Mouse (Mus musculus) stomach, postnatal 0 days (tissue): ENCODE measurements around the gene Hspe1. TPM values are rescaled to one million over a fixed set of nuclear protein-coding genes. Genes with fewer than 3 reads are reported as not detected.

Source experiments
- ATAC-seq: fragments of 200-750 bp; cut with Nextera tagmentation; 2 replicates; pipeline ENCODE4 v1.8.0; 2017; ENCODE audit not compliant: low FRiP score, low TSS enrichment
- DNase-seq: peaks from one replicate; pipeline ENCODE4 v3.0.0-alpha.2; 2016; ENCODE audit warnings: low spot score
- H3K27ac ChIP-seq: fragments of 300-500 bp; sonication (generic); replicated peaks from 2 replicates; pipeline ENCODE4 v1.5.1; 2014; ENCODE audit warnings: mild to moderate bottlenecking, control low read depth
- H3K27me3 ChIP-seq: fragments of 300-500 bp; sonication (generic); 2 replicates; pipeline ENCODE4 v1.6.1; 2014; ENCODE audit warnings: low read length; ENCODE audit not compliant: control insufficient read depth, insufficient read depth
- H3K36me3 ChIP-seq: fragments of 300-500 bp; sonication (generic); 2 replicates; pipeline ENCODE4 v1.6.1; 2014; ENCODE audit warnings: low read length, mixed read lengths; ENCODE audit not compliant: control insufficient read depth, insufficient read depth
- H3K4me1 ChIP-seq: fragments of 300-500 bp; sonication (generic); replicated peaks from 2 replicates; pipeline ENCODE4 v1.6.1; 2014; ENCODE audit warnings: antibody characterized with exemption; ENCODE audit not compliant: control insufficient read depth, insufficient read depth
- H3K4me2 ChIP-seq: fragments of 300-500 bp; sonication (generic); replicated peaks from 2 replicates; pipeline ENCODE4 v1.6.1; 2014; ENCODE audit warnings: low read depth, mild to moderate bottlenecking, control low read depth, moderate library complexity
- H3K4me3 ChIP-seq: fragments of 300-500 bp; sonication (generic); 2 replicates; pipeline ENCODE4 v1.5.1; 2014; ENCODE audit warnings: low read depth, low read length, control low read depth
- H3K9ac ChIP-seq: fragments of 300-500 bp; sonication (generic); 2 replicates; pipeline ENCODE4 v1.6.1; 2014; ENCODE audit warnings: mild to moderate bottlenecking, low read length, control low read depth, mixed read lengths
- H3K9me3 ChIP-seq: fragments of 300-500 bp; sonication (generic); 2 replicates; pipeline ENCODE4 v1.6.1; 2016; ENCODE audit warnings: low read length; ENCODE audit not compliant: control insufficient read depth
- CTCF ChIP-seq: IDR thresholded peaks from 2 replicates; pipeline ENCODE4 v1.5.1; 2016; ENCODE audit warnings: antibody characterized with exemption, low read depth, mild to moderate bottlenecking, moderate library complexity
- EP300 ChIP-seq: optimal IDR thresholded peaks from 2 replicates; pipeline ENCODE3; 2016; ENCODE audit warnings: antibody characterized with exemption
- WGBS: fragments of 180-500 bp; shearing (Covaris S2); extraction: QIAGEN DNeasy Blood & Tissue Kit; methylation state at CpG from one replicate; pipeline ENCODE4 v1.1.7; 2014; 5-methylcytosine and 5-hydroxymethylcytosine counted together
- polyA plus RNA-seq: library from polyadenylated mRNA; unstranded; fragments of >200 nt; fragmentation: Nextera tagmentation; extraction: Ambion mirVana; gene quantifications from 2 replicates; pipeline ENCODE4 v1.2.1, GENCODE M21; 2015

Hspe1 gene
- polyA plus RNA-seq, 1 experiment from 2014 or later = 324 TPM

- Histone ChIP-seq H3K4me3 (no peak overlapping the region), H3K27me3 (no peaks in the 10 kb centered on the region), H3K4me2 (no peak overlapping the region), H3K36me3 (0 out of 2 replicates have a peak, but pooled peaks cover 7% of the 10 kb centered on the region), H3K9ac (no peak overlapping the region), H3K27ac (no peak overlapping the region), H3K4me1 (no peaks in the 10 kb centered on the region), H3K9me3 (no peaks in the 10 kb centered on the region)
- TF ChIP-seq EP300 (no peak), CTCF (no peak)
- ATAC-seq (no peak), DNase-seq (no peak)
- WGBS = 92% methylated on average over 2 of the region's 2 CpGs
Measured at GRCm38 (mm10) chr1:55076849-55077516, 10.9 kb upstream of the Hspe1 start.

GRCm38 (mm10) chr1:55079677-55080076, 8.3 kb upstream of the Hspe1 start:
- H3K4me3 ChIP-seq = no peak overlapping the region
- ATAC-seq = no peak
- DNase-seq = no peak
- no peaks in the 10 kb centered on the region for H3K9me3 ChIP-seq
- H3K4me1 ChIP-seq = no peaks in the 10 kb centered on the region
- H3K9ac ChIP-seq = no peak overlapping the region
- no peak overlapping the region for H3K27ac ChIP-seq
- no peaks in the 10 kb centered on the region for H3K27me3 ChIP-seq
- 92% methylated on average over 4 of the region's 4 CpGs for WGBS
- no peak for TF ChIP-seq EP300
- no peak for TF ChIP-seq CTCF
- no peak overlapping the region for H3K4me2 ChIP-seq
- peaks cover 22% of the 10 kb centered on the region for H3K36me3 ChIP-seq

GRCm38 (mm10) chr1:55082106-55082505, 5.8 kb upstream of the Hspe1 start:
- TF ChIP-seq EP300 (no peak), CTCF (peak; percentile 48)

GRCm38 (mm10) chr1:55085781-55086366, 2.1 kb upstream of the Hspe1 start:
- H3K4me3 ChIP-seq = no peak overlapping the region; the same call in 1 of the 2 replicates
- no peak for ATAC-seq
- no peak for DNase-seq
- H3K9ac ChIP-seq = no peak overlapping the region
- peak; percentile 31; the same call in 1 of the 2 replicates for TF ChIP-seq CTCF
- TF ChIP-seq EP300 = no peak
- no peaks in the 10 kb centered on the region for H3K9me3 ChIP-seq
- H3K27me3 ChIP-seq = no peaks in the 10 kb centered on the region
- peak overlapping the region; percentile 87 for H3K4me2 ChIP-seq
- H3K36me3 ChIP-seq = peaks cover 19% of the 10 kb centered on the region
- H3K27ac ChIP-seq = no peak overlapping the region
- WGBS = 53% methylated on average over 7 of the region's 7 CpGs
- H3K4me1 ChIP-seq = 0 out of 2 replicates have a peak, but pooled peaks cover 4% of the 10 kb centered on the region

More at GRCm38 (mm10) chr1:55082106-55082505, 5.8 kb upstream of the Hspe1 start:
- H3K9me3 ChIP-seq = no peaks in the 10 kb centered on the region
- peaks cover 22% of the 10 kb centered on the region for H3K36me3 ChIP-seq
- DNase-seq = no peak
- no peak overlapping the region for H3K4me2 ChIP-seq
- no peaks in the 10 kb centered on the region for H3K27me3 ChIP-seq
- no peak overlapping the region for H3K27ac ChIP-seq
- ATAC-seq = no peak
- 86% methylated on average over 1 of the region's 1 CpGs for WGBS
- H3K9ac ChIP-seq = no peak overlapping the region
- H3K4me1 ChIP-seq = 0 out of 2 replicates have a peak, but pooled peaks cover 2% of the 10 kb centered on the region
- no peak overlapping the region for H3K4me3 ChIP-seq

GRCm38 (mm10) chr1:55086868-55087400, 998 bp upstream of the Hspe1 start:
- no peaks in the 10 kb centered on the region for H3K9me3 ChIP-seq
- H3K27ac ChIP-seq = peak overlapping the region; percentile 98
- no peaks in the 10 kb centered on the region for H3K27me3 ChIP-seq
- TF ChIP-seq CTCF = no peak
- no peak for TF ChIP-seq EP300
- H3K4me1 ChIP-seq = 0 out of 2 replicates have a peak, but pooled peaks cover 4% of the 10 kb centered on the region
- DNase-seq (peak; percentile 18), ATAC-seq (no peak; the same call in 1 of the 2 replicates)
- peak overlapping the region; percentile 89 for H3K9ac ChIP-seq
- peaks cover 19% of the 10 kb centered on the region for H3K36me3 ChIP-seq
- H3K4me3 ChIP-seq = peak overlapping the region; percentile 92
- 0% methylated on average over 13 of the region's 13 CpGs for WGBS
- H3K4me2 ChIP-seq = peak overlapping the region; percentile 87
